ENCODE assay signal across 9 mouse cellular contexts in genomic region chr11:116627072-116628020, GRCm38 (mm10). TPM values are rescaled to one million over a fixed set of nuclear protein-coding genes. Genes with fewer than 3 reads are reported as not detected.
DNase-seq lines count a peak whose midpoint lies in the region; ATAC-seq and TF ChIP-seq lines count a peak whose summit lies in the region.
"Had no signal": no experiment of that assay in that cellular context is flagged by ENCODE, and none has a peak within 500 bp of the region (broad histone marks: within the 10 kb centered on the region; RNA-seq: fewer than 3 reads in every experiment).

No protein-coding gene starts in this region.

- peak; percentile 49 for TF ChIP-seq CTCF in C2C12 (IDR thresholded peaks at IDR 0.05; ENCODE audit: control insufficient read depth, insufficient read depth, insufficient read length)
- TF ChIP-seq CTCF in MEL (IDR thresholded peaks at IDR 0.05 in 2 of 3, conservative IDR thresholded peaks at IDR 0.05 in 1 of 3; ENCODE audit: control insufficient read depth in 1 of 3, insufficient read depth in 1 of 3, low read depth in 2 of 3, low read length in 3 of 3, poor library complexity in 1 of 3, severe bottlenecking in 1 of 3): peak; percentile 37 to 80 (median 70)

- H3K4me1 ChIP-seq in kidney, embryonic 16.5 days (ENCODE audit: insufficient read depth, low read length): peaks cover 22% of the 10 kb centered on the region
- peaks cover 15 to 37% of the 10 kb centered on the region in 2 experiments for H3K4me1 ChIP-seq in MEL (ENCODE audit: control insufficient read depth in 1 of 2, insufficient read depth in 2 of 2, low read length in 2 of 2)
- H3K4me1 ChIP-seq in liver, embryonic 13.5 days (replicated peaks): peaks cover 57% of the 10 kb centered on the region
- peaks cover 62% of the 10 kb centered on the region for H3K4me1 ChIP-seq in hindbrain, embryonic 10.5 days (replicated peaks)

- H3K79me3 ChIP-seq in C2C12 (ENCODE audit: low read depth): peaks cover 2% of the 10 kb centered on the region

- no peaks in the 10 kb centered on the region for H3K27me3 ChIP-seq in kidney, embryonic 16.5 days (ENCODE audit: insufficient read depth, low read length)
- H3K27me3 ChIP-seq in C2C12 (ENCODE audit: control insufficient read depth, insufficient read depth, insufficient read length) (no peaks in the 10 kb centered on the region), MEL (ENCODE audit: control insufficient read depth in 1 of 2, insufficient read depth in 2 of 2, low read length in 2 of 2) (no peaks in the 10 kb centered on the region)
- H3K27me3 ChIP-seq in liver, embryonic 13.5 days: no peaks in the 10 kb centered on the region
- H3K27me3 ChIP-seq in hindbrain, embryonic 10.5 days (ENCODE audit: insufficient read depth, poor library complexity, severe bottlenecking): peaks cover 28% of the 10 kb centered on the region

- 37% methylated on average over 10 of the region's 10 CpGs for WGBS in kidney, embryonic 16.5 days
- WGBS in liver, embryonic 13.5 days (ENCODE audit: insufficient replicate concordance): 22% methylated on average over 10 of the region's 10 CpGs
- WGBS in hindbrain, embryonic 10.5 days: 44% methylated on average over 10 of the region's 10 CpGs

- H3K4me3 ChIP-seq in kidney, embryonic 16.5 days (ENCODE audit: low read length): no peak overlapping the region
- H3K4me3 ChIP-seq in C2C12 (ENCODE audit: insufficient read depth, poor library complexity, severe bottlenecking): no peak overlapping the region
- peak overlapping the region; percentile 41 to 45 for H3K4me3 ChIP-seq in MEL (ENCODE audit: control insufficient read depth in 1 of 2, insufficient read depth in 1 of 2, low read depth in 2 of 2, low read length in 2 of 2)
- no peak overlapping the region for H3K4me3 ChIP-seq in liver, embryonic 13.5 days (replicated peaks)
- H3K4me3 ChIP-seq in hindbrain, embryonic 10.5 days: no peak overlapping the region

- H3K79me2 ChIP-seq in C2C12 (ENCODE audit: control insufficient read depth, insufficient read depth): peaks cover 17% of the 10 kb centered on the region
- peaks cover 6% of the 10 kb centered on the region; the same call in 1 of the 2 replicates for H3K79me2 ChIP-seq in MEL (ENCODE audit: control insufficient read depth, insufficient read depth, low read length, poor library complexity)

- no peak for ATAC-seq in kidney, embryonic 16.5 days (ENCODE audit: low FRiP score, low TSS enrichment)
- ATAC-seq in liver, embryonic 13.5 days (ENCODE audit: low read depth): no peak

- no peaks in the 10 kb centered on the region for H3K9me3 ChIP-seq in kidney, embryonic 16.5 days (ENCODE audit: low read length)
- H3K9me3 ChIP-seq in MEL (replicated peaks; ENCODE audit: insufficient read depth, low read length): no peaks in the 10 kb centered on the region
- no peaks in the 10 kb centered on the region for H3K9me3 ChIP-seq in liver, embryonic 13.5 days (replicated peaks)
- H3K9me3 ChIP-seq in hindbrain, embryonic 10.5 days: no peaks in the 10 kb centered on the region

- H3ac ChIP-seq in C2C12 (ENCODE audit: control insufficient read depth, insufficient read length, low read depth): no peak overlapping the region

- DNase-seq in kidney, postnatal 10 days: peak; percentile 63
- peak; percentile 88 for DNase-seq in MEL (ENCODE audit: low read depth, low spot score)
- no peak for DNase-seq in liver, embryonic 13.5 days
- no peak for DNase-seq in frontal cortex, adult 2 months (ENCODE audit: extremely low spot score in 1 of 2, low spot score in 1 of 2)
- no peak for DNase-seq in ovary, adult 18-20 months (ENCODE audit: low spot score)
- no peak for DNase-seq in hindbrain, embryonic 10.5 days (ENCODE audit: low spot score)

- H3K9ac ChIP-seq in kidney, embryonic 16.5 days (replicated peaks; ENCODE audit: low read length): no peak overlapping the region
- H3K9ac ChIP-seq in MEL (ENCODE audit: control insufficient read depth, low read depth, low read length, poor library complexity, severe bottlenecking): peak overlapping the region; percentile 48
- H3K9ac ChIP-seq in liver, embryonic 13.5 days: no peak overlapping the region

- no peak overlapping the region for H3K27ac ChIP-seq in kidney, embryonic 16.5 days (ENCODE audit: low read length)
- peak overlapping the region; percentile 40 for H3K27ac ChIP-seq in MEL (ENCODE audit: control insufficient read depth, low read depth, low read length)
- H3K27ac ChIP-seq in liver, embryonic 13.5 days: peak overlapping the region; percentile 66
- no peak overlapping the region for H3K27ac ChIP-seq in hindbrain, embryonic 10.5 days

- no peak for TF ChIP-seq EP300 in MEL (IDR thresholded peaks at IDR 0.05; ENCODE audit: low read depth in 1 of 2, low read length in 2 of 2)

- TF ChIP-seq RAD21 in MEL (IDR thresholded peaks at IDR 0.05; ENCODE audit: low read depth, low read length): peak; percentile 6; the same call in 1 of the 2 replicates

- H3K4me2 ChIP-seq in kidney, embryonic 16.5 days (replicated peaks; ENCODE audit: low read depth, low read length): no peak overlapping the region
- no peak overlapping the region for H3K4me2 ChIP-seq in liver, embryonic 13.5 days
- H3K4me2 ChIP-seq: midbrain, embryonic 11.5 days had no signal

- H3K36me3 ChIP-seq in kidney, embryonic 16.5 days (ENCODE audit: insufficient read depth, low read length): no peaks in the 10 kb centered on the region
- no peaks in the 10 kb centered on the region for H3K36me3 ChIP-seq in C2C12 (ENCODE audit: control insufficient read depth, insufficient read depth)
- H3K36me3 ChIP-seq in MEL (ENCODE audit: control insufficient read depth in 1 of 2, insufficient read depth in 2 of 2, low read length in 2 of 2): peaks cover 0 to 7% of the 10 kb centered on the region in 2 experiments; a peak in 1 of 4 replicates
- H3K36me3 ChIP-seq in liver, embryonic 13.5 days: no peaks in the 10 kb centered on the region
- no peaks in the 10 kb centered on the region for H3K36me3 ChIP-seq in hindbrain, embryonic 10.5 days

- TF ChIP-seq POLR2A in MEL (IDR thresholded peaks at IDR 0.05; ENCODE audit: control insufficient read depth in 1 of 2, insufficient read depth in 1 of 2, low read depth in 1 of 2, low read length in 2 of 2, poor library complexity in 1 of 2): no peak

TF ChIP-seq in C2C12, 6 proteins besides CTCF, POLR2A, EP300 and RAD21 (continues in another document):
- no peak for TF ChIP-seq FOSL1 (IDR thresholded peaks at IDR 0.05; ENCODE audit: insufficient read depth, low read length, poor library complexity, severe bottlenecking)

RNA-seq across cellular contexts. Expression of gene Rhbdf2, which starts 0.5 kb away (rescaled TPM):
- polyA plus RNA-seq in kidney, embryonic 16.5 days (2015; fragmentation: Nextera tagmentation; extraction: Ambion mirVana): 11.4 and 12.8 TPM in 2 replicates
- polyA plus RNA-seq in C2C12 (2012; fragmentation: generic; extraction: Trizol): 1.9 TPM
- 6.4 and 7.7 TPM in 2 replicates for total RNA-seq in MEL (2012; rRNA removed)
- polyA plus RNA-seq in MEL (2012; ENCODE audit: insufficient read depth in 1 of 2, insufficient read length in 2 of 2, low read depth in 1 of 2, low replicate concordance in 2 of 2, missing spikeins in 1 of 2): 10 to 100 TPM in 1 of 2 experiments, not detected in 1; 13.7 TPM
- 5.8 and 6.6 TPM in 2 replicates for polyA plus RNA-seq in liver, embryonic 13.5 days (2015; fragmentation: Nextera tagmentation; extraction: Ambion mirVana)
- polyA plus RNA-seq in frontal cortex, adult 2 months (2012; rRNA removed): 1.8 and 2.0 TPM in 2 replicates
- polyA plus RNA-seq in hindbrain, embryonic 10.5 days (2016; fragmentation: Nextera tagmentation; extraction: Ambion mirVana): 3.8 and 6.6 TPM in 2 replicates

RNA-seq across cellular contexts. Expression of gene Prcd, which starts 26.0 kb away (rescaled TPM):
- 1.3 and 1.5 TPM in 2 replicates for polyA plus RNA-seq in kidney, embryonic 16.5 days (2015; fragmentation: Nextera tagmentation; extraction: Ambion mirVana)
- polyA plus RNA-seq in C2C12 (2012; fragmentation: generic; extraction: Trizol) (1.2 TPM), MEL (2012; ENCODE audit: insufficient read depth in 1 of 2, insufficient read length in 2 of 2, low read depth in 1 of 2, low replicate concordance in 2 of 2, missing spikeins in 1 of 2) (10 to 100 TPM in 1 of 2 experiments, not detected in 1; 44.4 TPM)
- 50.0 and 72.2 TPM in 2 replicates for total RNA-seq in MEL (2012; rRNA removed)
- polyA plus RNA-seq in liver, embryonic 13.5 days (2015; fragmentation: Nextera tagmentation; extraction: Ambion mirVana): 0.31 and 0.33 TPM in 2 replicates
- 5.7 and 6.4 TPM in 2 replicates for polyA plus RNA-seq in frontal cortex, adult 2 months (2012; rRNA removed)
- 0.47 and 1.2 TPM in 2 replicates for polyA plus RNA-seq in hindbrain, embryonic 10.5 days (2016; fragmentation: Nextera tagmentation; extraction: Ambion mirVana)

RNA-seq across cellular contexts. Expression of gene Cygb, which starts 26.8 kb away (rescaled TPM):
- polyA plus RNA-seq in kidney, embryonic 16.5 days (2015; fragmentation: Nextera tagmentation; extraction: Ambion mirVana): 17.0 and 17.5 TPM in 2 replicates
- 0.95 TPM for polyA plus RNA-seq in C2C12 (2012; fragmentation: generic; extraction: Trizol)
- total RNA-seq in MEL (2012; rRNA removed): 2.1 and 2.2 TPM in 2 replicates
- 1 to 10 TPM in 1 of 2 experiments, not detected in 1; 8.7 TPM for polyA plus RNA-seq in MEL (2012; ENCODE audit: insufficient read depth in 1 of 2, insufficient read length in 2 of 2, low read depth in 1 of 2, low replicate concordance in 2 of 2, missing spikeins in 1 of 2)
- polyA plus RNA-seq in liver, embryonic 13.5 days (2015; fragmentation: Nextera tagmentation; extraction: Ambion mirVana): 0.60 and 0.70 TPM in 2 replicates
- 55.3 and 57.6 TPM in 2 replicates for polyA plus RNA-seq in frontal cortex, adult 2 months (2012; rRNA removed)
- polyA plus RNA-seq in hindbrain, embryonic 10.5 days (2016; fragmentation: Nextera tagmentation; extraction: Ambion mirVana): 3.5 and 3.8 TPM in 2 replicates

RNA-seq across cellular contexts. Expression of gene Aanat, which starts 41.1 kb away (rescaled TPM):
- not detected in 2 replicates for polyA plus RNA-seq in kidney, embryonic 16.5 days (2015; fragmentation: Nextera tagmentation; extraction: Ambion mirVana)
- polyA plus RNA-seq in C2C12 (2012; fragmentation: generic; extraction: Trizol) (not detected), MEL (2012; ENCODE audit: insufficient read depth in 1 of 2, insufficient read length in 2 of 2, low read depth in 1 of 2, low replicate concordance in 2 of 2, missing spikeins in 1 of 2) (not detected)
- not detected in 2 replicates for total RNA-seq in MEL (2012; rRNA removed)
- polyA plus RNA-seq in liver, embryonic 13.5 days (2015; fragmentation: Nextera tagmentation; extraction: Ambion mirVana): not detected in 2 replicates
- polyA plus RNA-seq in frontal cortex, adult 2 months (2012; rRNA removed): 2.1 and 2.8 TPM in 2 replicates
- polyA plus RNA-seq in hindbrain, embryonic 10.5 days (2016; fragmentation: Nextera tagmentation; extraction: Ambion mirVana): not detected in 2 replicates
- polyA plus RNA-seq: midbrain, embryonic 11.5 days had no signal

RNA-seq across cellular contexts. Expression of gene Ube2o, which starts 46.1 kb away (rescaled TPM):
- polyA plus RNA-seq in kidney, embryonic 16.5 days (2015; fragmentation: Nextera tagmentation; extraction: Ambion mirVana): 5.8 and 6.4 TPM in 2 replicates
- polyA plus RNA-seq in C2C12 (2012; fragmentation: generic; extraction: Trizol) (23.1 TPM), MEL (2012; ENCODE audit: insufficient read depth in 1 of 2, insufficient read length in 2 of 2, low read depth in 1 of 2, low replicate concordance in 2 of 2, missing spikeins in 1 of 2) (10 to 100 TPM in 1 of 2 experiments, not detected in 1; 42.8 TPM)
- total RNA-seq in MEL (2012; rRNA removed): 22.9 and 31.1 TPM in 2 replicates
- polyA plus RNA-seq in liver, embryonic 13.5 days (2015; fragmentation: Nextera tagmentation; extraction: Ambion mirVana): 17.5 and 22.1 TPM in 2 replicates
- polyA plus RNA-seq in frontal cortex, adult 2 months (2012; rRNA removed): 77.1 and 86.0 TPM in 2 replicates
- 8.9 and 10.8 TPM in 2 replicates for polyA plus RNA-seq in hindbrain, embryonic 10.5 days (2016; fragmentation: Nextera tagmentation; extraction: Ambion mirVana)

Comparison
In these comparisons a context has a peak if more than half of its experiments do, and no peak if none do; other contexts are left out.
1. DNase-seq: peak in kidney, postnatal 10 days (single experiment) and MEL (single experiment); none in liver, embryonic 13.5 days (single experiment), frontal cortex, adult 2 months (0 of 2), ovary, adult 18-20 months (single experiment) and hindbrain, embryonic 10.5 days (single experiment).
2. H3K27ac ChIP-seq: peak in MEL (single experiment) and liver, embryonic 13.5 days (single experiment); none in kidney, embryonic 16.5 days (single experiment) and hindbrain, embryonic 10.5 days (single experiment).
3. H3K4me3 ChIP-seq: peak in MEL (2 of 2); none in kidney, embryonic 16.5 days (single experiment), C2C12 (single experiment), liver, embryonic 13.5 days (single experiment) and hindbrain, embryonic 10.5 days (single experiment).